ENCODE assay signal across 8 mouse cellular contexts in the genomic region with DNA sequence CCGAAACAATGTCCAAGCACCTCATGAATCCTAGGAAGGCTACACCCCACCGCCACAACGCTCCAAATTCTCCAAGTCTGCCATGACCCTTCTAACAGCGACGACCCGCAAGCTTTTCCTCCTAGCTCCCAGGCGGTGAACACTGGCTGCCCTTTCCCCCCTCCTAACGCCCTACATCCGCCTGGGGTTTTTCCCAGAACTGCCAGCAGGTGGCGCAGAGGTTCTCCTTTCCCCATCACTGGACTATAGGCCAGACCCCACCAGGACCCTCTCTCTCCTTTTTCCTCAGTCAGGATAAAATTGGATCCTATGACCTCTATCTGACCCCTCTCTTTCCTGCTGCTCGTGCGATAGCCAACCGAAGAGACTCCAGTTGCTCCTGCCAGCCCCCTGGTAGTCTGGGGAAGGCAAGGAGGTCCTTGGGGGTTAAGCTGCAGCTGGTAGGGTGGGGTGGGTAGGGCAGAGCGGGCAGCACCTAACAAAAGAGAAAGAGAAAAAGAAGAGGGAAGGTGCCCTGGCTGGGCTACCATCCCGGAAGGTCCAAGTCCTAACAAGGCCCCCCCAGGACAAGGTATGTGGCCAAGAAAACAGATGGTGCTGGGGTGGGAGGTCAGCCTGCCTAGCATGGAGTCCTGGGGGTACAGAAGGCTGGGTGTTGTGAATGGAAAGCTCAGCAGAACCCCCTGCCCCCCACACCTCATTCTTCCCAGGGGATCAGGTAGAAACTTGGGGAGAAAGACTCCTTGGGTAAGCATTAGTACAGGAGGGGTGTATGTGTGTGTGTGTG. TPM values are rescaled to one million over a fixed set of nuclear protein-coding genes. Genes with fewer than 3 reads are reported as not detected.
DNase-seq lines count a peak whose midpoint lies in the region; ATAC-seq lines count a peak whose summit lies in the region.

No protein-coding gene starts in this region.

- no peak overlapping the region for H3K27ac ChIP-seq in forebrain, embryonic 16.5 days (ENCODE audit: low read length)
- H3K27ac ChIP-seq in hindbrain, embryonic 13.5 days = no peak overlapping the region
- H3K27ac ChIP-seq in limb, embryonic 15.5 days = no peak overlapping the region
- H3K27ac ChIP-seq in midbrain, embryonic 15.5 days = no peak overlapping the region
- H3K27ac ChIP-seq in stomach, embryonic 16.5 days (ENCODE audit: low read length) = no peak overlapping the region

- intact Hi-C loops in left cerebral cortex, postnatal 4 days (cut with DNase I) = no loop called here

- no peaks in the 10 kb centered on the region for H3K36me3 ChIP-seq in forebrain, embryonic 16.5 days (ENCODE audit: control insufficient read depth, insufficient read depth)
- no peaks in the 10 kb centered on the region for H3K36me3 ChIP-seq in hindbrain, embryonic 13.5 days
- no peaks in the 10 kb centered on the region for H3K36me3 ChIP-seq in limb, embryonic 15.5 days
- no peaks in the 10 kb centered on the region for H3K36me3 ChIP-seq in midbrain, embryonic 15.5 days (replicated peaks)
- H3K36me3 ChIP-seq in stomach, embryonic 16.5 days (ENCODE audit: control insufficient read depth, insufficient read depth, low read length) = no peaks in the 10 kb centered on the region

- H3K4me3 ChIP-seq in forebrain, embryonic 16.5 days (replicated peaks; ENCODE audit: low read length) = no peak overlapping the region
- no peak overlapping the region for H3K4me3 ChIP-seq in hindbrain, embryonic 13.5 days
- H3K4me3 ChIP-seq in limb, embryonic 15.5 days = peak overlapping the region; percentile 11; the same call in 1 of the 2 replicates
- H3K4me3 ChIP-seq in midbrain, embryonic 15.5 days = no peak overlapping the region
- H3K4me3 ChIP-seq in stomach, embryonic 16.5 days (replicated peaks; ENCODE audit: low read length) = no peak overlapping the region

- H3K27me3 ChIP-seq in forebrain, embryonic 16.5 days (replicated peaks; ENCODE audit: control insufficient read depth, insufficient read depth, low read length) = no peaks in the 10 kb centered on the region; the same call in 1 of the 2 replicates
- H3K27me3 ChIP-seq in hindbrain, embryonic 13.5 days = peaks cover 43% of the 10 kb centered on the region
- H3K27me3 ChIP-seq in limb, embryonic 15.5 days = peaks cover 17% of the 10 kb centered on the region; the same call in 1 of the 2 replicates
- peaks cover 24% of the 10 kb centered on the region for H3K27me3 ChIP-seq in midbrain, embryonic 15.5 days (replicated peaks)
- H3K27me3 ChIP-seq in stomach, embryonic 16.5 days (ENCODE audit: control insufficient read depth, insufficient read depth, low read length) = peaks cover 5% of the 10 kb centered on the region

- ATAC-seq in forebrain, embryonic 16.5 days = peak; percentile 37; the same call in 1 of the 2 replicates
- no peak for ATAC-seq in hindbrain, embryonic 13.5 days (ENCODE audit: low FRiP score)
- ATAC-seq in limb, embryonic 15.5 days (ENCODE audit: insufficient number of reproducible peaks, low FRiP score, low TSS enrichment, low read depth) = no peak
- no peak for ATAC-seq in midbrain, embryonic 15.5 days (replicated peaks)
- no peak for ATAC-seq in stomach, embryonic 16.5 days (ENCODE audit: insufficient read depth, low FRiP score)

- DNase-seq in left cerebral cortex, postnatal 4 days = peak; percentile 90
- no peak for DNase-seq in left cerebral cortex, adult 8-10 months (ENCODE audit: low spot score in 2 of 2)
- DNase-seq in cerebellum, adult 18-20 months = peak; percentile 88 to 91

- H3K9ac ChIP-seq in forebrain, embryonic 16.5 days (replicated peaks; ENCODE audit: low read depth, low read length) = no peak overlapping the region
- H3K9ac ChIP-seq in hindbrain, embryonic 13.5 days = peak overlapping the region; percentile 49
- 0 out of 2 replicates have a peak overlapping the region, but pooled peaks have one; percentile 7 for H3K9ac ChIP-seq in limb, embryonic 15.5 days
- H3K9ac ChIP-seq in midbrain, embryonic 15.5 days = no peak overlapping the region
- H3K9ac ChIP-seq in stomach, embryonic 16.5 days (ENCODE audit: low read length) = 0 out of 2 replicates have a peak overlapping the region, but pooled peaks have one; percentile 34

- H3K4me1 ChIP-seq in forebrain, embryonic 16.5 days (replicated peaks; ENCODE audit: control insufficient read depth, insufficient read depth, low read length) = peaks cover 17% of the 10 kb centered on the region
- H3K4me1 ChIP-seq in hindbrain, embryonic 13.5 days (replicated peaks) = peaks cover 36% of the 10 kb centered on the region
- peaks cover 38% of the 10 kb centered on the region for H3K4me1 ChIP-seq in limb, embryonic 15.5 days
- peaks cover 23% of the 10 kb centered on the region for H3K4me1 ChIP-seq in midbrain, embryonic 15.5 days
- H3K4me1 ChIP-seq in stomach, embryonic 16.5 days (ENCODE audit: control insufficient read depth, insufficient read depth, low read length) = peaks cover 22% of the 10 kb centered on the region; the same call in 1 of the 2 replicates

- WGBS in forebrain, embryonic 16.5 days = 12% methylated on average over 15 of the region's 15 CpGs
- 10% methylated on average over 15 of the region's 15 CpGs for WGBS in hindbrain, embryonic 13.5 days
- WGBS in limb, embryonic 15.5 days = 11% methylated on average over 15 of the region's 15 CpGs
- 12% methylated on average over 15 of the region's 15 CpGs for WGBS in midbrain, embryonic 15.5 days
- 12% methylated on average over 15 of the region's 15 CpGs for WGBS in stomach, embryonic 16.5 days

- no peaks in the 10 kb centered on the region for H3K9me3 ChIP-seq in forebrain, embryonic 16.5 days (ENCODE audit: control insufficient read depth, low read length)
- H3K9me3 ChIP-seq in hindbrain, embryonic 13.5 days = no peaks in the 10 kb centered on the region
- H3K9me3 ChIP-seq in limb, embryonic 15.5 days = no peaks in the 10 kb centered on the region
- H3K9me3 ChIP-seq in midbrain, embryonic 15.5 days = no peaks in the 10 kb centered on the region
- no peaks in the 10 kb centered on the region for H3K9me3 ChIP-seq in stomach, embryonic 16.5 days (replicated peaks; ENCODE audit: control insufficient read depth, low read length)

- H3K4me2 ChIP-seq in forebrain, embryonic 16.5 days (ENCODE audit: low read length) = no peak overlapping the region
- H3K4me2 ChIP-seq in hindbrain, embryonic 13.5 days = peak overlapping the region; percentile 37
- H3K4me2 ChIP-seq in limb, embryonic 15.5 days = peak overlapping the region; percentile 39
- H3K4me2 ChIP-seq in midbrain, embryonic 15.5 days = peak overlapping the region; percentile 32; the same call in 1 of the 2 replicates
- H3K4me2 ChIP-seq in stomach, embryonic 16.5 days (ENCODE audit: low read depth, low read length) = peak overlapping the region; percentile 34; the same call in 1 of the 2 replicates

RNA-seq across cellular contexts. Expression of a gene that starts 1.8 kb away (rescaled TPM):
- 10 to 100 TPM; 16.4 to 18.0 TPM for total RNA-seq in left cerebral cortex, postnatal 4 days (2021)
- total RNA-seq in left cerebral cortex, adult 8-10 months (2022) = 10 to 100 TPM; 59.2 to 67.3 (median 62.3) TPM
- 2.5 and 2.8 TPM in 2 replicates for polyA plus RNA-seq in forebrain, embryonic 16.5 days (2015; fragmentation: Nextera tagmentation; extraction: Ambion mirVana)
- 5.4 and 6.5 TPM in 2 replicates for polyA plus RNA-seq in hindbrain, embryonic 13.5 days (2015; fragmentation: Nextera tagmentation; extraction: Ambion mirVana)
- 17.4 and 22.9 TPM in 2 replicates for polyA plus RNA-seq in limb, embryonic 15.5 days (2015; fragmentation: Nextera tagmentation; extraction: Ambion mirVana)
- 7.0 and 7.8 TPM in 2 replicates for polyA plus RNA-seq in midbrain, embryonic 15.5 days (2015; fragmentation: Nextera tagmentation; extraction: Ambion mirVana)
- 1.3 and 2.6 TPM in 2 replicates for polyA plus RNA-seq in stomach, embryonic 16.5 days (2015; fragmentation: Nextera tagmentation; extraction: Ambion mirVana)

RNA-seq across cellular contexts. Expression of a gene that starts 13.2 kb away (rescaled TPM):
- 100 to 1,000 TPM; 189 to 218 TPM for total RNA-seq in left cerebral cortex, postnatal 4 days (2021)
- 100 to 1,000 TPM; 809 to 955 (median 872) TPM for total RNA-seq in left cerebral cortex, adult 8-10 months (2022)
- polyA plus RNA-seq in forebrain, embryonic 16.5 days (2015; fragmentation: Nextera tagmentation; extraction: Ambion mirVana) = 57.9 and 63.4 TPM in 2 replicates
- 36.3 and 39.7 TPM in 2 replicates for polyA plus RNA-seq in hindbrain, embryonic 13.5 days (2015; fragmentation: Nextera tagmentation; extraction: Ambion mirVana)
- polyA plus RNA-seq in limb, embryonic 15.5 days (2015; fragmentation: Nextera tagmentation; extraction: Ambion mirVana) = 1.4 and 1.5 TPM in 2 replicates
- 76.7 and 78.1 TPM in 2 replicates for polyA plus RNA-seq in midbrain, embryonic 15.5 days (2015; fragmentation: Nextera tagmentation; extraction: Ambion mirVana)
- polyA plus RNA-seq in stomach, embryonic 16.5 days (2015; fragmentation: Nextera tagmentation; extraction: Ambion mirVana) = 1.8 and 2.0 TPM in 2 replicates

RNA-seq across cellular contexts. Expression of a gene that starts 29.6 kb away (rescaled TPM):
- total RNA-seq in left cerebral cortex, postnatal 4 days (2021) = not detected
- not detected for total RNA-seq in left cerebral cortex, adult 8-10 months (2022)
- not detected in 2 replicates for polyA plus RNA-seq in forebrain, embryonic 16.5 days (2015; fragmentation: Nextera tagmentation; extraction: Ambion mirVana)
- not detected in 2 replicates for polyA plus RNA-seq in hindbrain, embryonic 13.5 days (2015; fragmentation: Nextera tagmentation; extraction: Ambion mirVana)
- 27.5 and 32.3 TPM in 2 replicates for polyA plus RNA-seq in limb, embryonic 15.5 days (2015; fragmentation: Nextera tagmentation; extraction: Ambion mirVana)
- not detected in 2 replicates for polyA plus RNA-seq in midbrain, embryonic 15.5 days (2015; fragmentation: Nextera tagmentation; extraction: Ambion mirVana)
- 44.2 and 53.2 TPM in 2 replicates for polyA plus RNA-seq in stomach, embryonic 16.5 days (2015; fragmentation: Nextera tagmentation; extraction: Ambion mirVana)

RNA-seq across cellular contexts. Expression of a gene that starts 54.5 kb away (rescaled TPM):
- total RNA-seq in left cerebral cortex, postnatal 4 days (2021) = 10 to 100 TPM; 40.5 to 42.1 TPM
- 10 to 100 TPM; 44.1 to 52.8 (median 46.3) TPM for total RNA-seq in left cerebral cortex, adult 8-10 months (2022)
- polyA plus RNA-seq in forebrain, embryonic 16.5 days (2015; fragmentation: Nextera tagmentation; extraction: Ambion mirVana) = 16.9 and 17.2 TPM in 2 replicates
- 17.6 and 18.0 TPM in 2 replicates for polyA plus RNA-seq in hindbrain, embryonic 13.5 days (2015; fragmentation: Nextera tagmentation; extraction: Ambion mirVana)
- 16.5 and 18.8 TPM in 2 replicates for polyA plus RNA-seq in limb, embryonic 15.5 days (2015; fragmentation: Nextera tagmentation; extraction: Ambion mirVana)
- polyA plus RNA-seq in midbrain, embryonic 15.5 days (2015; fragmentation: Nextera tagmentation; extraction: Ambion mirVana) = 21.8 and 24.4 TPM in 2 replicates
- 13.0 and 13.1 TPM in 2 replicates for polyA plus RNA-seq in stomach, embryonic 16.5 days (2015; fragmentation: Nextera tagmentation; extraction: Ambion mirVana)

RNA-seq across cellular contexts. Expression of a gene that starts 54.6 kb away (rescaled TPM):
- total RNA-seq in left cerebral cortex, postnatal 4 days (2021) = 100 to 1,000 TPM; 113 to 121 TPM
- total RNA-seq in left cerebral cortex, adult 8-10 months (2022) = 10 to 100 TPM; 90.5 to 98.5 (median 96.4) TPM
- 116 and 122 TPM in 2 replicates for polyA plus RNA-seq in forebrain, embryonic 16.5 days (2015; fragmentation: Nextera tagmentation; extraction: Ambion mirVana)
- polyA plus RNA-seq in hindbrain, embryonic 13.5 days (2015; fragmentation: Nextera tagmentation; extraction: Ambion mirVana) = 104 and 106 TPM in 2 replicates
- 80.5 and 82.6 TPM in 2 replicates for polyA plus RNA-seq in limb, embryonic 15.5 days (2015; fragmentation: Nextera tagmentation; extraction: Ambion mirVana)
- polyA plus RNA-seq in midbrain, embryonic 15.5 days (2015; fragmentation: Nextera tagmentation; extraction: Ambion mirVana) = 114 and 116 TPM in 2 replicates
- 72.9 and 80.0 TPM in 2 replicates for polyA plus RNA-seq in stomach, embryonic 16.5 days (2015; fragmentation: Nextera tagmentation; extraction: Ambion mirVana)

Comparison
In these comparisons a context has a peak if more than half of its experiments do, and no peak if none do; other contexts are left out.
1. DNase-seq: peak in left cerebral cortex, postnatal 4 days (single experiment) and cerebellum, adult 18-20 months (2 of 2); none in left cerebral cortex, adult 8-10 months (0 of 2).
2. H3K9ac ChIP-seq: peak in hindbrain, embryonic 13.5 days (single experiment), limb, embryonic 15.5 days (single experiment) and stomach, embryonic 16.5 days (single experiment); none in forebrain, embryonic 16.5 days (single experiment) and midbrain, embryonic 15.5 days (single experiment).
3. RNA of a gene that starts 13.2 kb away (polyA plus RNA-seq): 76.7 to 78.1 TPM in midbrain, embryonic 15.5 days, 57.9 to 63.4 TPM in forebrain, embryonic 16.5 days and 36.3 to 39.7 TPM in hindbrain, embryonic 13.5 days; 1.8 to 2.0 TPM in stomach, embryonic 16.5 days and 1.4 to 1.5 TPM in limb, embryonic 15.5 days; every median in the first group is over 10 times any median in the second.
4. RNA of a gene that starts 29.6 kb away (polyA plus RNA-seq): 44.2 to 53.2 TPM in stomach, embryonic 16.5 days and 27.5 to 32.3 TPM in limb, embryonic 15.5 days; not detected in midbrain, embryonic 15.5 days, not detected in forebrain, embryonic 16.5 days and not detected in hindbrain, embryonic 13.5 days; every median in the first group is over 10 times any median in the second.